Mouse (Mus musculus) heart, postnatal 4 days (tissue): ENCODE measurements around the gene Col5a3. TPM values are rescaled to one million over a fixed set of nuclear protein-coding genes. Genes with fewer than 3 reads are reported as not detected.

Experiments used
- DNase-seq: peaks from one replicate; pipeline ENCODE4 v3.0.0; 2021
- total RNA-seq, 2 experiments: library from RNA; stranded (reverse); gene quantifications; 2 replicates each; pipeline ENCODE4 v1.2.3; 2021

Col5a3 gene
- total RNA-seq, 2 experiments from 2014 or later = 12.1 to 13.3 TPM

- DNase-seq = peak; percentile 29
These were observed 9.7 kb downstream of the Col5a3 start for GRCm38 (mm10) chr9:20805159-20805495.

DNA sequence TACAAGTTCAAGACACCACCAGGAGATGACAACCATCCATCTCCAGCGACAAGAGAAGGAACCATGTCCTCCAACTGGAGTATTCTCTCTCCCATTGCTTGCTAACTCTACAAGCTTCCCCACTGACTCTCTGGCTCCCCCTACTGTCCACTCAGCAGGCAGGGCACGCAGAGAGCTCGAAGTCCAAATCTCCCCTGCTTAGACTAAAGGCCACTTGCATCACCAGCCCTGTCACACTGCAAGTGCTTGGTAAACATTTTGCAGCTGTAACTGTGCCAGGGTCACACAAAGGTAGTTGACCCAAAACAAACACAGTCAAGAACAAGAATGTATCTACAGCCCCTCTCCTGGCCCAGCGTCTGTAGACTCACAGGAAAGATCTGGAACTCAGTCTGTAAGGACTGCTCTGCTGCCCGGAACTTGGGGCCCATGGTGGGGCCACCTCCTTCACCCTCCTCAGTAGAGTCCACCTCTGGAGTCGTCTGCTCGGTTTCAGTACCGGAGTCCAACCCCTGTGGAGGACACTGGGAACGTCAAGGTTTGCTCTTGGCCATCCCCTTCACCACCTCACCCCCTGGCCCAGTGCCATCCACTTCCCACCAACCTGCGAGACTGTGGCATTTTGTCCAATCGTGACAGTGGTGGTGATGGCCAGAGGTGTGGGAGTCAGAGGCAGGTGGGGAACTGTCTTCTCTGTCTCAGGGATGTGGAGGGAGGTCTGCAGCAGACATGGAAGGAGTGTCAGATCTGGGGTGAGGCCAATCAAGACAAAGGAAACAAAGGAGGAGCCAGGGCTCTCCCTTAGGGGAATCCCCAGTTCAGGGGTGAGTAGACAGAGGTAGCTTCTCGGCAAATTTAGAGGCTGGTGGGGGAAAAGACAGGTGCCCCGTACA lies 10.4 kb downstream of the Col5a3 start:
- DNase-seq = peak; percentile 70

GRCm38 (mm10) chr9:20794108-20794806 lies 20.6 kb downstream of the Col5a3 start:
- peak; percentile 55 for DNase-seq

- DNase-seq = no peak
These were observed 24.5 kb downstream of the Col5a3 start for GRCm38 (mm10) chr9:20790345-20790744.

DNA sequence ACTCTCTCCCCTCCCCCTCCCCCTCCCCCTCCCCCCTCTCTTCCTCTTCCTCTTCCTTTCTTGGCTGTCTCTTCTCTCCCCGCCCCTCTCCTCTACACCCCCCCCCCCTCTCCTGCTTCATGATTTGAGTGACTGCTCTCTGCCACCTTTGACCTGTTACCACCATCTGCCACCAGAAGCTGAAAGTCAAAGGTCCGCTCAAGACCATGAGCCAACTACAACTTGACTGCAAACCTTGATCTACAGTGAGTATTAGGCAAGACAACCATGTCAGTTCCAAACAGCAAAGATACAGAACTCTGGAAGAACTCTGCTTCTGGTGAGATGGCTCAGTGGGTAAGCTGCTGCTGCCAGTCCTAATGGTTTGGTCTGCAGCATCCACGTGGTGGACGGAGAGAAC lies 25.2 kb downstream of the Col5a3 start:
- DNase-seq = no peak

GRCm38 (mm10) chr9:20787992-20788391 lies 26.9 kb downstream of the Col5a3 start:
- DNase-seq = no peak

- DNase-seq = no peak
These were observed 29.8 kb downstream of the Col5a3 start for GRCm38 (mm10) chr9:20785055-20785454.

DNA sequence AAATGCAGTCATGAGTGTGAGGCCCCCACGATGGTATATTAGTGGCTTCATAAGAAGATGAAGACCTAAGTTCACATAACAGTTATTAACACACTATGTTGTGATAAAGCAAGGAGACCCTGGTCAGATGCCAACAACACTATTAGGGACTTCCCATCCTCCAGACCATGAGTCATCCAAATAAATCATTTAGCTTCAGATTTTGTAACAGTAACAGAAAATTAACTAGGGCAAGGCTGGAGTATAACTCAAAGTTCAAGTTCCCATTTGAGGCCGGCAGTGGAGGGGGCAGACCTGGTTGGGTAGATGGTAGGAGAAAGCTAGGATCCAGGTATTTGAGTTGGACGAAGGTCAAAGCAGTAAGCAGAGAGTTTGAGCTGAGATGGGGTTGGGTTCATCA lies 33.6 kb downstream of the Col5a3 start:
- DNase-seq = no peak

DNA sequence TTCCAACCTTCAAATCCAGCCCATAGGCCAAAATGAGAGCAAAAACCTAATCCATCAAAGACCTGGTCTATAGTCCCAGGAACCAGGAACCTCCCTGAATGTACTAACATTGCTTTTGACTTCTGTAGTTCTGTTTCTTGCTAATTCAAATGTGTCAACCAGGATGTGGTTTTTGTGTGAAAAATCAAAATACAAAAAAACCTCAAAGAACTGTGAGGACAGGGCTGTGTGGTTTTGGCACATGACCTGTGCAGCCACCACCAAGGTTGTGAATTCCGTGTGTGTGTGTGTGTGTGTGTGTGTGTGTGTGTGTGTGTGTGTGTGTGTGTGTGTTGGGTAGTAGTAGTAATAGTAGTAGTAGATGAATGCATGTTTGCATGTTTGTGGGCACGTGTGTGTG lies 49.6 kb downstream of the Col5a3 start:
- no peak for DNase-seq

- DNase-seq = peak; percentile 45
These were observed 51.8 kb downstream of the Col5a3 start for GRCm38 (mm10) chr9:20763099-20763498.

GRCm38 (mm10) chr9:20762197-20762961 lies 52.5 kb downstream of the Col5a3 start:
- no peak for DNase-seq

GRCm38 (mm10) chr9:20761388-20761787 lies 53.5 kb downstream of the Col5a3 start:
- DNase-seq = no peak

DNA sequence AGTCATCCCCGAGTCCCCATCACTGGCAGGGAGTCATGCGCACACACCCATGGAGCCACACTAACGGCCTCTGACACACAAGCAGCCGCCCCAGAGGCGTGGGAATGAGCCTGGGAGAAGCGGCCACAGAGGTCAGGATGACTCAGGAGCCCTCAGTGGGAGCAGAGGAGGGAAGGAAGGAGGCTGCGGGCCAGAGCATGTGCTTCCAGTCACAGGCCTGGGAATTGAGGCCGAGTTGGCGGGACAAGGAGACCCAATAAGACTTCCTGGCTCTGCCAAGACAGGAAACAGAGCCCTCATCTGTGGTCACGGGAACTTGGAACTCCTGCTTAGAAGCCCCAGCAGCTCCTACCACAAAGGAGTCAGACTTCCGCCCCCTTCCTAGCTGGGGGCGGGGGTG lies 54.1 kb downstream of the Col5a3 start:
- DNase-seq = peak; percentile 72

- DNase-seq = no peak
These were observed 56.0 kb downstream of the Col5a3 start for GRCm38 (mm10) chr9:20758896-20759295.

GRCm38 (mm10) chr9:20758243-20758642 lies 56.6 kb downstream of the Col5a3 start:
- no peak for DNase-seq

- peak; percentile 77 for DNase-seq
These were observed 57.5 kb downstream of the Col5a3 start for GRCm38 (mm10) chr9:20757087-20757955.

- no peak for DNase-seq
These were observed 58.7 kb downstream of the Col5a3 start for GRCm38 (mm10) chr9:20756081-20756700.

DNA sequence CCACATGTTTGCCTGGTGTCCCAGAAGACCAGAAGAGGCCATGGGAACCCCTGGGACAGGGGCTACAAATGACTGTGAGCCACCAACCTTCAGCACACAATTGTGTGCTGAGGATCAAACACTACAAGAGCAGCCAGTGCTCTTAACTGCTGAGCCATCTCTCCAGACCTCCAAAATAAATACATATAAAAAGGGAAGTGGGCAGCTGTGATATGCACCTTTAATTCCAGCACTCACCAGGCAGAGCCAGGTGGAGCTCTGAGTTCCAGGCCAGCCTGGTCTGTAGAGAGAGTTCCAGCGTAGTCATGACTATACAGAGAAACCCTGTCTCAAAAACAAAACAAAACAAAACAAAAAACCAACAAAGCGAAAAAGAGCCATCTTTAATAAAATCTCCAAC lies 60.5 kb downstream of the Col5a3 start:
- no peak for DNase-seq

GRCm38 (mm10) chr9:20751477-20752029 lies 63.3 kb downstream of the Col5a3 start:
- DNase-seq = no peak

DNA sequence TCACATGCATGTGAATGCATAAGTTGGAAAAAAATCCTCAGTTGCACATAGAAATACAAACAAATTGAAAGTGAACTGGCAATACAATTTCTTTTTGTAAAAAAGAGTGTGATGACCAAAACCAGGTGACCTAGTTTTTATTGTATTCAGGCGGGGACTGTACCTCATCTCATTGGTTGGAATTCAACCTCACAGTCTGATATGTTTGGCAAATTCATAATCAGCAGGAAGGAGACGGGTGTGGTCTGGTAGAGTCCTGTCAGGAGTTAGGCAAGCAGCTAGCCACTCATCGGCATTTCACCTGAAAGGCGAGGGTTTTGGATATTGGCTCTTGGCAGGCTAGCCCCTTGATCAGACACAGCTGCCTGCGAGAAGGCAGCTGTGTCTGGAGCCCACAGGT lies 65.7 kb downstream of the Col5a3 start:
- no peak for DNase-seq

GRCm38 (mm10) chr9:20748540-20748939 lies 66.3 kb downstream of the Col5a3 start:
- no peak for DNase-seq
